Mouse (Mus musculus) thymus, adult 2 months (tissue): ENCODE data around the gene Akr1b8.
"Not testable (repeated sequence)": the region's sequence is repeated elsewhere in the genome, so short reads cannot be mapped to it uniquely, and the experiment has no call there.

Source experiments
- CTCF ChIP-seq: fragments of 200-500 bp; IDR thresholded peaks from 2 replicates; pipeline ENCODE4 v1.5.1; 2012; ENCODE audit warnings: mild to moderate bottlenecking, control low read depth, low read length, moderate library complexity, borderline replicate concordance; ENCODE audit not compliant: control insufficient read depth, poor library complexity, insufficient read depth; ENCODE audit errors: extremely low read depth
- POLR2A ChIP-seq: fragments of 200-500 bp; IDR thresholded peaks from 2 replicates; pipeline ENCODE4 v1.6.1; 2012; ENCODE audit warnings: mild to moderate bottlenecking, low read length, control low read depth, moderate library complexity; ENCODE audit not compliant: control insufficient read depth, poor library complexity, insufficient read depth; ENCODE audit errors: extremely low read depth

DNA sequence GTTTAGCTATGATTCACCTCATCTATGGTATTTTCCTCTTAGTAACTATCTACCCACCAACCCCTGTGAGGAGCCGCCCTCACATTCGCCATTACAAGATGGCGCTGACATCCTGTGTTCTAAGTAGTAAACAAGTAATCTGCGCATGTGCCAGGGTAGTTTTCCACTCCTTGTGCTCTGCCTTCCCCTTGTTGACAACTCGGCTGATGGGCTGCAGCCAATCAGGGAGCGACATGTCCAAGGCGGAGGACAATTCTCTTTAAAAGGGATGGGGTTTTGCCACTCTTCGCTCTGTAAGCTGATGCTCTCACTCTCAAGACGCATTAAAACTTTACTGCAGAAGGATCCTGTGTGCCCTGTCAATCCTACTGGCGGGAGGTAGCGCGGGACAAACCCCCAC lies 22.1 kb upstream of the Akr1b8 start:
- not testable (repeated sequence) for TF ChIP-seq CTCF, POLR2A
